Mouse (Mus musculus): ENCODE measurements around the gene Olfr1513.
"Not testable (repeated sequence)": the region's sequence is repeated elsewhere in the genome, so short reads cannot be mapped to it uniquely, and the experiment has no call there.

Olfr1513 gene

DNA sequence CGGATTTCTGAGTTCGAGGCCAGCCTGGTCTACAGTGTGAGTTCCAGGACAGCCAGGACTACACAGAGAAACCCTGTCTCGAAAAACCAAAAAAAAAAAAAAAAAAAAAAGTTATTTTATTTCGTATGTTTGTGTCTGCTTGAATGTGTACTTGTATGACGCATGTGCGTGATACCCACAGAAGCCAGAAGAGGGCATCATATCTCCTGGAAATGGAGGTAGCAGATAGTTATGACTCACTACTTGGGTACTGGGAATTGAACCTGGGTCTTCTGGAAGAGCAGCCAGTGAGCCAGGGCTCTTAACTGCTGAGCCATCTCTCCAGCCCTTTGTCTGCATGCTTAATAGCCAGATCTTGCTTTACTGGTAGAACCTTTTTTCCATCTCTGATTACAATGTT lies 45.9 kb downstream of the Olfr1513 start:
- DNase-seq = not testable (repeated sequence)

- no peak for DNase-seq
Measured at GRCm38 (mm10) chr14:52306100-52306499, 50.1 kb downstream of the Olfr1513 start.

- peak; percentile 92 to 94 for DNase-seq
Measured at GRCm38 (mm10) chr14:52304644-52305271, 51.5 kb downstream of the Olfr1513 start, which contains the start of gene Mettl3. TSS of gene Mettl3 (minus strand) at chr14:52305128.

DNA sequence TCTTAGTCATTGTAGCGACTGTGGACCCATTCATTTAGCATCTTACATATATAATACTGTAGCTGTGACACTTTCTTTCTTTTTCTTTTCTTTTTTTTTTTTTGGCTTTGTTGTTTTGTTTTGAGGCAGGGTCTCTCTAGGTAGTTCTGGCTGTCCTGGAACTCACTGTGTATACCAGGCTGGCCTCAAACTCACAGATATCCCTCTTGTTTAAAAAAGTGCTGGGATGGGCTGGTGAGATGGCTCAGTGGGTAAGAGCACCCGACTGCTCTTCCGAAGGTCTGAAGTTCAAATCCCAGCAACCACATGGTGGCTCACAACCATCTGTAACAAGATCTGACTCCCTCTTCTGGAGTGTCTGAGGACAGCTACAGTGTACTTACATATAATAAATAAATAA lies 52.7 kb downstream of the Olfr1513 start:
- not testable (repeated sequence) for DNase-seq

All from kidney, adult 8-10 months (tissue).